11 mouse cellular contexts compared by ENCODE assay signal in genomic region chr7:114171354-114172097, GRCm38 (mm10). TPM values are rescaled to one million over a fixed set of nuclear protein-coding genes. Genes with fewer than 3 reads are reported as not detected.
DNase-seq lines count a peak whose midpoint lies in the region; ATAC-seq and TF ChIP-seq lines count a peak whose summit lies in the region.
"Had no signal": no experiment of that assay in that cellular context is flagged by ENCODE, and none has a peak within 500 bp of the region (broad histone marks: within the 10 kb centered on the region; RNA-seq: fewer than 3 reads in every experiment).

No protein-coding gene starts in this region.

- H3K79me2 ChIP-seq in heart, adult 2 months (replicated peaks; ENCODE audit: control insufficient read depth, insufficient read depth, low read length) = no peaks in the 10 kb centered on the region

- H3K9me3 ChIP-seq in hindbrain, embryonic 16.5 days (ENCODE audit: control insufficient read depth, low read length) = no peaks in the 10 kb centered on the region

- no peak for TF ChIP-seq EP300 in heart, adult 2 months (IDR thresholded peaks at IDR 0.05; ENCODE audit: insufficient read depth, low read depth, low read length)

- ATAC-seq in hindbrain, embryonic 16.5 days = no peak

- intact Hi-C loops in heart, adult 2 months (cut with DNase I) = no loop called here

- peak; percentile 48 for DNase-seq in lung, postnatal 10 days
- no peak for DNase-seq in lung, postnatal 36 days
- DNase-seq in heart, adult 2 months = peak; percentile 28 to 33
- DNase-seq in kidney, postnatal 14 days = peak; percentile 49
- DNase-seq in thymus, postnatal 25 days = peak; percentile 66
- DNase-seq in layer of hippocampus, adult 2 months (ENCODE audit: low spot score in 2 of 2) = no peak
- DNase-seq in right cerebral cortex, postnatal 36 days (ENCODE audit: low spot score in 2 of 2) = no peak
- DNase-seq: cerebellum, adult 9-11 months; right cerebral cortex, postnatal 14 days had no signal

- H3K27me3 ChIP-seq in heart, adult 2 months (ENCODE audit: control insufficient read depth, insufficient read depth, low read length) = no peaks in the 10 kb centered on the region
- no peaks in the 10 kb centered on the region for H3K27me3 ChIP-seq in hindbrain, embryonic 16.5 days (replicated peaks; ENCODE audit: control insufficient read depth, insufficient read depth, low read length)

- no peak overlapping the region for H3K4me2 ChIP-seq in hindbrain, embryonic 16.5 days (ENCODE audit: low read length)

- TF ChIP-seq CTCF in heart, adult 2 months (IDR thresholded peaks at IDR 0.05) = no peak
- TF ChIP-seq CTCF in layer of hippocampus, adult 2 months (conservative IDR thresholded peaks at IDR 0.05) = no peak

- peaks cover 1% of the 10 kb centered on the region; the same call in 1 of the 2 replicates for H3K4me1 ChIP-seq in heart, adult 2 months (ENCODE audit: control insufficient read depth, insufficient read depth, low read length)
- no peaks in the 10 kb centered on the region for H3K4me1 ChIP-seq in hindbrain, embryonic 16.5 days (ENCODE audit: control insufficient read depth, insufficient read depth, low read depth, low read length)

- H3K27ac ChIP-seq in heart, adult 2 months = peak overlapping the region; percentile 3; the same call in 1 of the 2 replicates
- no peak overlapping the region for H3K27ac ChIP-seq in layer of hippocampus, adult 2 months
- H3K27ac ChIP-seq in hindbrain, embryonic 16.5 days (ENCODE audit: low read depth, low read length) = no peak overlapping the region
- H3K27ac ChIP-seq: macrophage had no signal

- H3K4me3 ChIP-seq in heart, adult 2 months = no peak overlapping the region
- no peak overlapping the region for H3K4me3 ChIP-seq in layer of hippocampus, adult 2 months
- H3K4me3 ChIP-seq in hindbrain, embryonic 16.5 days (ENCODE audit: low read length) = no peak overlapping the region

- no peak for TF ChIP-seq POLR2A in heart, adult 2 months (IDR thresholded peaks at IDR 0.05; ENCODE audit: insufficient read depth, low read depth, low read length)

- H3K9ac ChIP-seq in heart, adult 2 months (ENCODE audit: low read depth, low read length) = no peak overlapping the region
- H3K9ac ChIP-seq in hindbrain, embryonic 16.5 days (ENCODE audit: low read depth, low read length) = no peak overlapping the region

- no peaks in the 10 kb centered on the region for H3K36me3 ChIP-seq in heart, adult 2 months (ENCODE audit: control insufficient read depth, insufficient read depth, low read length)
- no peaks in the 10 kb centered on the region for H3K36me3 ChIP-seq in hindbrain, embryonic 16.5 days (ENCODE audit: control insufficient read depth, insufficient read depth, low read length)

- 33% methylated on average over 8 of the region's 8 CpGs for WGBS in heart, adult 2 months
- WGBS in hindbrain, embryonic 16.5 days = 65% methylated on average over 8 of the region's 8 CpGs

RNA-seq across cellular contexts. Expression of gene Rras2, which starts 53.9 kb away (rescaled TPM):
- total RNA-seq in heart, adult 2 months (2021) = 10 to 100 TPM; 48.5 to 52.0 TPM
- 17.5 and 29.8 TPM in 2 replicates for polyA plus RNA-seq in heart, adult 2 months (2012; rRNA removed)
- 10 to 100 TPM; 26.0 to 27.6 TPM for total RNA-seq in layer of hippocampus, adult 2 months (2021)
- polyA plus RNA-seq in hindbrain, embryonic 16.5 days (2015; fragmentation: Nextera tagmentation; extraction: Ambion mirVana) = 18.3 and 19.6 TPM in 2 replicates

Comparison
In these comparisons a context has a peak if more than half of its experiments do, and no peak if none do; other contexts are left out.
1. DNase-seq: peak in lung, postnatal 10 days (single experiment), heart, adult 2 months (2 of 2), kidney, postnatal 14 days (single experiment) and thymus, postnatal 25 days (single experiment); none in lung, postnatal 36 days (single experiment), layer of hippocampus, adult 2 months (0 of 2) and right cerebral cortex, postnatal 36 days (0 of 2).